Mouse (Mus musculus) 3T3-L1 (cell line): ENCODE results near the gene Tenm2.

Experiments used
- DNase-seq: peaks from one replicate; pipeline ENCODE4 v3.0.0-alpha.2; 2015; ENCODE audit warnings: low read depth, low spot score

Gene Tenm2

DNA sequence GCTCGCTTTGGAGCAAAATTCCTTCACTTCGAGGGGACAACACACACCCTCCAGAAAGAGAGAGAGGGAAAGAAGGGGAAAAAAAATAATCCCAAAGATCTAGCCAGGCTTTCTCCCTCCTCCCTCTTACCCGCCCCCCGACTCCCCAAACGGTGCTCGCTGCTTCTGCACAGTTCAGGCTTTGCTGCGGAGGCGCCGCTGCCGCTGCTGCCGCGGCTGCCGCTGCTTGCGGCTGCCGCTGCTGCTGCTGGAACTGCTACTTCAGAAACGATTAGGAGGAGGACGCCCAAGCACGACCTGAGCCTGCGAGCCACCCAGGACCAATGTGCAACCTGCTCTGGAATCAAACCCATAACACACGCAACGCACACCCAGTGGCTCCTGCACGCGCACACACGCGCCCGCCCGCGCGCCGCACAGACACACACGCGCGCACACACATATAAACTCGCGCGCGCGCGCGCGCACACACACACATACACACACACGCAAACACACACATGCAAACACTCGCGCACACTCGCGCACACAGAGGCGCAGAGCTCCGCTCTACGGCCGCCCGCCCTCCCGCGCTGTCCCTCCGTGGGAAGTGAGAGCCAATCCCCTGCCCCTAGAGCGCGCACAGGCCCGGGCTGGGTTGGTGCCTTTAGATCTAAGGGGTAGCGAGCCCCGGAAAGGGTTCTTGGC lies at the start of gene Tenm2:
Gene Tenm2, minus strand, starts transcription at position 51 of the 687 bp plus-strand sequence.
- no peak for DNase-seq

DNA sequence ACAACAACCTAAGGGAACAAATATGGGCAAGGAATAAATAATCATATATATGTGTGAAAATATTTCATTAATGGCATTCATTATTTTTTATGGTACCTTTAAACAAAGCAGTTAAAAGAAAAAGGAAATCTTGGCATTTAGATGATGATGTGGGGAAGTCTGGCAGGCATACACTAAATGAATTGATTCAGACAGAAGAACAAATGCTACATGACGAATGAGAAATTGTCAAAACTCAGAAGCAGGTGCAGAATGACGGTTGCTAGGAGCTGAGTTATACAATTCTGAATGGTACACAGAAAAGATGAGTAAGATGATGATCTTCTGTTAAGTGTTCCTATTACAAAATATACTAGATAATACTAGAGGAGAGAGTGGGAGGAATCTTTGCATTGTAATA lies 49.4 kb upstream of the Tenm2 start:
- DNase-seq: no peak

DNA sequence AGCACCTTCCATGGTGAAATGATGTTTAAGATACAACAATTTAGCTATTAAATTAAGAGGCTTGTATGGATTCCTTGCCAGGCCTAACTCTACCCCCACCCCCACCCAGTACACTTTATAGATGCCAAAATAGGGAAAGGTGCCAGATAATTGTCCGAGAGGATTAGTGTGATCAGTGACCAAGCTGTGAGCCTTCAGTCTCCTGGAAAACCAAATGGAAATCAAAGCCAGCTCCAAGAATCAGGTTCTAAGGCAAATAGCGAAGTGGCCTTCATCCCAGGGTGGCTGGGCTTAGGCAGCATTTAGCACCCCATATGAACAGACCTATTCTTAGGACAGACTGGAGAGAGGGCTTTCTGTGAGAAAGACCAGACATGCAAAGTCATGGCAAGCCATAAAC lies 13.0 kb upstream of the Tenm2 start:
- no peak for DNase-seq

DNA sequence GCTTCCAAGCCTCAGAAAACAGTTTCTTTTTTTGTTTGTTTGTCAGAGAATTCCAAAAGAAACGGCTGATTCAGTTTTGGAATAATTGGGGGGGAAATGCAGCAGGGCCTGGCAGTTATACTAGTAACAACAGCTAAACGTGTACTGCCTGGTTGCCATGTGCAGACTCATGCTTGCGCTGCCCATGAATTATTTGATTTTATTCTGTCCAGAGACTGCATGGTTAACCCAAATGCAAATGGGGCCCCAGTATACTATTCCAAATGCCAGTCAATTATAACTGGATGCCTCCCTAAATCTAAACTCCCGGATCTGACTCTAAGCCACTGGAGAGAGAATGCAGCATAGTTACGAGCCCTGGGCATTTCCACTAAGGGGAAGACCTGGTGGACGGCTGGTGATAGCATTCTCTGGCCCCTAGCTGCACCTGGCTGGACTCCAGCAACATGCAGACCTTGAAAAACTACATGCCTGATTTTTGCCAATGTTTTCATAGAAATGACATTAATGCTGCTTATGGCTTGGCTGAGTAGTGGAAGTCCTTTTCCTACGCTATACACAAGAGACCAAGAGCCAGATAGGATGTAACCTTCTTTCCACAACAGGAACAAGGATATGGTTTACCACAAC lies 1.4 kb upstream of the Tenm2 start:
- DNase-seq: no peak

DNA sequence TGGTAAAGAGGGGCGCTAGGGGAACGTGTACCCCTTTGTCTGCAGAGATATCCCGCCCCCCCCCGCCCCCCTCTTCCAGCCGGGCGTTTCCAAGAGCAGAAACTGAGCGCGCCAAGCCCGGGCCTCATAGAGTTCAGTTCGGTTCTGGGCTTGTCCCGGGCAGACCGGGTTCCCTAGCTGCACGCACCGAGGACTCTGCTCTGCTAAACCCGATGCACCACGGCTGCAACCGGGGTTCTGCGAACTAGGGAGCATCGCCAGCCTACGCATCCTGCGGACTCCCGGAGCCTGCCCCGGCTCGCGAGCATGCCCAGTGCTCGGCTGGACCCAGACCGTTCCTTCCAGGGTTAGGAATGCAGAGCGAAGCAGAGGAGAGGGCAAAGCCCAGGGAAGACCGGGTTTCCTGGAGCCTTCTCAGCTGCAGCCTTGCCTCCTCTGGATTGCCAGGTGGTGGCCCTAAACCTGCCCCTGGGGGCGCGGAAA lies 878 bp upstream of the Tenm2 start:
- no peak for DNase-seq

DNA sequence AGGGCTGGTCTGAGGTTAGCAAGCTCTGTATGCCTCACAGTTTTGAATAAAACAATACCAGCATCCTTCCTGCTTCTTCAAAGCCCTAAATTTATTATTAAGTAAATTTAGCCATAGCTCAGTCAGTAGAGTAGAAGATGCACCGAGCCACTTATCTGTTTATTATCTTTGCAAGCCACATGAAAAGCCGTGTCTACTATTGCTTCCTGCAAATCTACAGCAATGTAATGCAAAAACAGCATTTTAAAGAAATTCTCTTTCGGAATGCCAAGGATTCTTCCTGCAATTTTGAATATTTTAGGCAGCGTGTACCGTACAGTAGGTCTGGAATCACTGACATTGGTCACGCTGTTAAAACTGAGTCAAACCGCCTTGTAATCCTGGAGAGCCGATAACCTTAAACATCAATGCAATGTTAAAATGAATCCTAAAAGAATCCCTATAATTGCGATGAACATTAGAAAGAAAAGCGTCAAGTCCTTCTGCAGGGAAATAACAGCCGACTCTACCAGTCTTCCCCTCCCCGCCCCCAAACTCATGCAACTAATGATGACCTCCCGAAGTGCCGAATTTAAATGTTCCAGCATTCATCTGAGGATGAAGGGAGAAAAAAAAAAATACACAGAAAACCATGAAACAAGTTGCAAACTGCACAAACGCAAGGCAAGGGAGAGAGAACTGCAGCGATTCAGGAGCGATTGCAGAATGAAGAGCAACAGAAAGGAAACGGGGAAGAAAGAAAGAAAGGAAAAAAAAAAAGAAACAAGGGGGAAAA lies 556 bp downstream of the Tenm2 start:
- DNase-seq: no peak

DNA sequence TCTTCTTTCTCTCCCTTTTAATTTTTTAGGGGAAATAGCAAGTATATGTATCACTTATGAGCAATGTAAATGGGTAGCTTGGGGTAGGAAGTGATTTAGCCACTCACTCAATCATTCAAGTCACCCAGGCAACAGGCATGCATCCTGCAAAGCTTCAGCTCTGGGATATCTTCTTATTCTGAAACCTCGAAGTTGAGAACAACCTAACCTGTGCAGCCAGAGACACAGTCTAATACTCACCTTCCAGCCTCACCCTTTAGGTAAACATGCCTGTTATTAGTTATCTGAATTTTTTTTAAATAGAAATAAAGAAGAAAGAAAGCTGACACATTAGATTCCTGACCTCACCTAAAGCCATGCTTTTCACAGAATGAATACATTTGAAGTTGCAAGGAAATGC lies 8.4 kb downstream of the Tenm2 start:
- DNase-seq: no peak

DNA sequence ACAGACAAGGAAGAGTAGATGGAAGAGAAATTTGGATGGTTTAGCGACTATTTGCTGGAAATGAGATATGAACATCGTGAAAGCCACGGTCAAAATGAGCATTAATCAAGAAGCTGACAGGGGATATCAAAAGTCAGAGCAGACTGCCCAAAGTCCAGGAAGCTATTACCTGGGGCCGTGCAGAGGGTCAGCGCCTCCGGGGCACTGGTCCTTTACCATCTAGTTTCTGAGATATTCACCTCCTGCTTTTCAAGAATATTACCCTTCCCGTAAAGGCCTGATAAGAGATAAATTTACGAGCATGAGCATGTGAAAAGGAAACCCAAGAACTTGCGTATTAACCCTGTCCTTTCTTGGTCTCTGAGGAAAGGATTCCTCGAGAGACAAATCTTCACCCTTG lies 8.8 kb downstream of the Tenm2 start:
- DNase-seq: no peak

DNA sequence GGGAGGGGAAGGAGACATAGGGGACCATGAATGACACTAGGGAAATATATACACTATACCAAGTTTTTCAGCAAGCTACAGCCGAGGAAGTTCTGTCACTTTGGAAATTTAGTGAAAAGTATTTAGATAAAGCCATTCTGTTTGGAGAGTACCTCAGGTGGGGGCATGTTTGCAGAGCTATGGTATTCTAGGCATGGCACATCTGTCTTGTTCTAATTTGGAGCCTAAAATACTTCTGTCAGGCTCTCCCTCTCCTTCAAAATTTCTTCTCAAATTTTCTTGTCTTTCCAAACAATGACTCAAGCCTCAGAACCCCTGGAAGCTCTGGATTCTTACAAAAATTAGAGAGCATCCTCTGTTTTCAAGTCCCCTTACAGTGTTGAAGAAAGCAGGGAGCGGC lies 13.0 kb downstream of the Tenm2 start:
- DNase-seq: no peak

DNA sequence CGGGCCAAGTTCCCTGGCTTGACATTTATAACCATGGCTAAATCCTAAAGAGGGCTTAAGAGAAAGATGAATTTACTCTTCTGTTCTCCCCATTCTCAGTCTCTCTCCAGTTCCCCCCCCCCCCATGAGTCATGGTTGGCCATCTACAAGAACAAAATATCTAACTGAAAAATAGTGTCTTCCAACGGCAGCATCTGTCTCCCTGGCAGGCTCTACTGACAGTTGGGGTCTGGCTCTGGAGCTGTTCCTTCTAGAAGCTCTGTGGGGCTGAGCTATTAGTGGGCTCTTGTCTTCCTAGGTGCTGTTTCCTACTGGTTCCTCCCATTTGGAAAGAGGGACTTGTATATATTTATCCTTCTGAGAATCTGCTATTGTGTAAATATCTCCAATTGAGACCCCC lies 13.7 kb downstream of the Tenm2 start:
- no peak for DNase-seq

DNA sequence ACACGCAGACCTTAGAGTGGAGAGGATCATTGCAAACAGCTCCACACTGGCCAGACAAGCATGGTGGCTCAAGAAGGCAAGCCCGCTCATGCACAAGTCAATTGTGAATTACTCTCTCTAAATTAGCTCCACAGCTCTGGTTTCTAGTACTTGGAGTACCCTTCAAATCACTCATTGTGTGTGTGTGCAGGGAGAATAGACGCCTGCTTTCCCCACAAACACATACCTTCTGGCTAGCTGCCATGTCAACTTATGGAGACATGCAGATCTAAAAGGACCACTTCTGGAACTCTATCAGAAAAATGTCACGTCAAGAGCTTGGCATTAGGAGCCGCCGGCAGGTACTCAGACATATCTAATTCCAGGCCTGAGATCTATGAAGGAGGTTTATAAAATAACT lies 14.8 kb downstream of the Tenm2 start:
- DNase-seq: no peak

DNA sequence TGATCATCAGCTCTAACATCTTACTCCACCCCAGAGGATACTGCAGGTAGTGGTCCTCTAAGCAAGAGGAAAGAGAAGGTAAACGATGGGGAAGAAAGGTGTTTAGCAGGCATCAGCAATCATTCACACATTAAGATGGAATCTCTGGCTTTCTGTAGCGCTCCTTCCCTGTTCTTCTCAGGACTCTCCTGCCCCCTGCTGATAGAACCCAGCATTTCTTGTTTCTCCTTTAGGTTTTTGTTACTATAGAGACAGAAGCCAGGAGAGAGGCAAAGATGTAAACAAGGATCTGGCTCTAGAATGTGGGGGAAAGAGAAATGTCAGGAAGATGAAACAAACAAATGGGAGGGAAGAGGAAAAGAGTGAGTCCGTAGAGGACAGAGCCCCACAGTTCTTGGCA lies 49.6 kb downstream of the Tenm2 start:
- DNase-seq: peak; percentile 32

DNA sequence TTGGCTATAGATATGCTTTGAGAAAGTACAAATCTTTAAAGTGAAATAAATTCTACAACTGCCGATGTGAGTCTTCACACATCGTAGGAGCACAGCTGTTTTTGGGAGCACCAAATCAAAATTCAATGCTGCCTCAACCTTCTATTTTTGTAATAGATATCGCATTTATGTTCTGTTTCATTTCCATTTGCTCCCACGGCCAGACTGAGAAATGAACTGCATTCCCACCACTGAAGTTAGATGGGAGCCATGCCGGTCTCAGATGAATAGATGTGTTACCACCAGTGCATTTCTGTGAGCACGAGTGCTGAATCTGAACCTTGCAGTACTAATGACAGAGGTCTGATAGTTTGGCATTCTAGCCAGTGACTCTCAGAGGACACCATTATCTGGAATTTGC lies 58.3 kb downstream of the Tenm2 start:
- DNase-seq: no peak

DNA sequence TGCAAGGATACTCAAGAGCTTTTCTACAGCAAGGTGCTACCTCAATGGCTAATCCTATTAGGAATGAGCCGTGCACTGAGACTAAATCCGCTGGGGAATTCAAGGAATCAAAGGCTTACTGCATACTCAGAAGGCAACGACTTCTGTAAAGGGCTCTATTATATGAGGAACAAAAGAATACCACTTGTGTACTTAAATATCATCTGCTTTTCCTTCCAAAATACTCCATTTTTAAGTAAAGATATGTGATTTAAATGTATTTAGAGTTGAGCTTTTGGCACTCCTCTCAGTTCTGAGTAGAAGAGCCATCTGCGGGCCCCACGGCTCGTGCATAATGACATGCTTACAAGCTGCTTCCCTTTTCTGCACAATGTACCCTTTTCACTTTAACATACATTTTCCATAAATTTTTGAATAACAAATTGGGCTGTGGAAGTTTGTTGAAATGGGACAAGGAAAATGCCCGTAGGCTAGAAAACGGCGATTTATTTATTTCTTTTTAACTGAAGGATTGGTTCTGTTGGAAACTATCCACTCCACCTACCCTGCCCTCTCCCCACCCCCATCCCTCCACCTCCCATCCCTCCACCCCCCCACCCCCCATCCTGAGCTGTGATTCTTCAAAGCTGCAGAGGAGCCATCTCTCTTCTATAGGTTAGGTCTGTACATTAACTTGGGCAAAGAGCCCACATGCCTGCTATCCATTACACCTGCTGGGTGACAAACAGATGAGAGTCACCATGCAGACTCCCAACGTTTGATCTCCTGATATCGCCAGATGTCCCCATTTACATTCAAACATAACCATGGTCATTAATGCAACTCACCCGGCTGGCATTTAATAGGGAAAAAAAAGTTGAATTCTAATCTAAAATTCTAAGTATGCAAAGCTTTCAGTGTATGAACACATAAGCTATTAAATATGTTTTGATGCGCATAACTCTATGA lies 81.6 kb downstream of the Tenm2 start:
- no peak for DNase-seq

DNA sequence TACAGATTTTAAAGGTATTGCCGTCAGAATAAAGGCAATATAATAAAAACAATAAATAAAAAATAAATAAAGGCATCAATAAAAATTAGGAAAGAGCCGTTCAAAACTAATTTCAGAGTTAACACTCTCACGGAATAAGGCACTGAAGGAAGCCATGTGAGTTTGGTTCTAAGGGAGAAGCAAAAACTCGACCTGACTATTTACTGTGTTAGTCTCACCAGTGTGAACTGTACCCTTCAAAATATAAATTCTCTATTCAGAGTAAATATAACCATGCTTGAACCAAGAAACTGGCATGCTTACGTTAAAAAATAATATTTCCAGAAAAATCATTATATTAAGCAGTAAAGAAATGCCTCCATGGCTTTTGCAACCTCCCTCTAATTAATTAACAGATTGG lies 82.4 kb downstream of the Tenm2 start:
- DNase-seq: no peak

DNA sequence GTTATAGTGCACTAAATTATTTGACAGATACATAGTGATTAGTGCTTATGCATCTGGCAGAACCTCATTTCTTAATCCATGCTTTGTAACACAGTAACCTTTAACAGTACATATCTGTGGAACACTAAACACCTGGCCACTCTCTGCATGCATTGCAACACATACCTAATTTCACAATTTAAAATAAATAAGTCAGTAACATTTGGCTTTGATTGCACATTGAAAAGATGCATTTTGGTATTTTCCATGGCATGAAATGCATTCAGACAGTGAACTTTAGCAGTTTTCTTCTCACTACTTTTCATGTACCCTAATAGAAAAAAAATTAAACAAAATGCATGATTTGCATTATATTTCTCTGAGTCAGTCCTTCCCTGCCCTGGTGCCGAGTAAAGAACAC lies 85.8 kb downstream of the Tenm2 start:
- no peak for DNase-seq

DNA sequence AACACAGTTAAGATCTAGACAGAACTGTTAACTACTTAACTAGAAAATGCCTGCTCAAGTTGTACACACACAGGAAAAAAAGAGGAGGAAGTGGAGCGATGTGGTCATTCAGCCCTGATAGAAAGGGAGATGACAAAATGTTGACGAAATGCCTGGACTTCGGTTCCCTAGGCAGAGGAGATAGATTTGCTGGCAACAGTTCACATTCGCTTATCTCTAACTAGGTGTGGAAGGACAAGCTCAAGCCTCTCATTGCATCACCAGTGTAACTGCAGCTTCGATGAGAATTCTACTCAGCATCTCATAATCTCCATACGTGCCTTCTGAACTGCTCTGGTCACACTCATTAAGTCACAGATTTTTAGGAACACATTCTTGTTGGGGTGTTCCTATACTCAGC lies 91.8 kb downstream of the Tenm2 start:
- no peak for DNase-seq

DNA sequence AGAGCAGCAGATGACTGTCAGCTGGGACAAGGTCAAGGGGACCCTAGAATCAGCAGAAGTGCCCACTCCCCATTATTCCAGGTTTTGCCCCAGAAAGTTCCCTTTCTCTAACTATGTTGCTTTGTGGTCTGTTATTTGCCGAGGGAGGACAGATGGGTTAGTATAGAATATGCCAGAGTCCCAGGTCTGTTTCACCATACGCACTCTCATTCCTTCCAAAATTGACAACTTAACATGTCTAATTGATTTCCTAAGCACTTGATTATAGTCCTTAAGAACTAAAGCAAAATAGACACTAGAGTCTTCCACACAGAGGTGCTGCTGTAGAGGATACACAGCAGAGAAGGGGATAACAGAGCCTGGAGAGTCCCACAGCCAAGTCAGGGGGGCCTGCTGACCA lies 92.3 kb downstream of the Tenm2 start:
- no peak for DNase-seq

DNA sequence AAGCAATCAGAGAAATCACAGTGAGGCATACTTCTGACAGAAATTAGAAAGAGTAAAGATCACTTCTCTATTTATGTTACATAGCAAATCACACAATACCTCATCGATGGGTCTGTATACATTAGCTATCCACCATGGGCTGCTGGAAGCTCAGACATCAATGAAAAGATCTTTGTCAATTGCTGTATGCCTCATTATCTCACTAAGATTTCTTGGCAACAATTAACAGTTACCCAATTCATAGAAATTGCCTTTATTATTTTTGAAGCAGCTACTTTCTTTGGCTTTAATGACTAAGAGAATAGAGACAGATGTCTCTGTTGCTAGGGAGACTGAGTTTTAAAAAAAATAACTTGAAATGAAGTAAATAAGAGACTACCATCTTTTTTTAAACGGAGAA lies 106.9 kb downstream of the Tenm2 start:
- DNase-seq: no peak

DNA sequence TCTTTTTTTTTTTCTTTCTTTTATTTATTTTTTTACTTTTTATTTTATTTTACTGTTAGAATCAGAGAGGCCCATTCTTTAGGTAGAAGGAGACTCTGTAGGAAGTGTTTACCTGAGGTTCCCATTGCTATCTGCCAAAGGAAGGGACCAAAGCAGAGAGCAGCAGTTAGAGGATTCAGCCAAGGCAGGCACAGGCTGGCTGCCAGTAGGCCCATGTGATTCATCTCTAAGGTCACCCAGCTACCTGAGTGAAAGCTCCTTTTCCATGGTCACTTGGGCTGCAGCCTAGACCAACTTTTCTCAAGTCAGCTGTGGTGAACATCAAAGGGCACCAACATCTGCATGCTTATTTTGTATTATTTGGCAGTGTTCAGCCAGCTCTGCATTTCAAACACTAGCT lies 117.7 kb downstream of the Tenm2 start:
- DNase-seq: no peak

DNA sequence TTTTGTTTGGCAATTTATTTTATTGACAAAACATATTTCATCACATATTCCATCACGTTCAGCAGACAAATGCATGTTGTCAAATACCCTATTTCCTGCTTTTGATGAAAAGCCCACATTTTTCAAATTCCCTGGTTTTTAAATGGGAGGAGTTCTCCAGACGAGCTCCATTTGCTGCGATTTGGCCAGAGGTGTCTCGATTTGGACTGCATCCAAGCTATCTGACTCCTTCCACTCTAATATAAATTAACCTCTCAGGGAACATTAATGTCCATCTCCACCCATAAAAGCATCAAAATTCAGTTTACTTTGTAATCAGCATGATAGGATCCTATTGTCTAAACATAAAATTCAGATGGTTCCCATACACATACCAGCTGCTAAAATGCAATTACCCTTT lies 120.6 kb downstream of the Tenm2 start:
- DNase-seq: no peak

DNA sequence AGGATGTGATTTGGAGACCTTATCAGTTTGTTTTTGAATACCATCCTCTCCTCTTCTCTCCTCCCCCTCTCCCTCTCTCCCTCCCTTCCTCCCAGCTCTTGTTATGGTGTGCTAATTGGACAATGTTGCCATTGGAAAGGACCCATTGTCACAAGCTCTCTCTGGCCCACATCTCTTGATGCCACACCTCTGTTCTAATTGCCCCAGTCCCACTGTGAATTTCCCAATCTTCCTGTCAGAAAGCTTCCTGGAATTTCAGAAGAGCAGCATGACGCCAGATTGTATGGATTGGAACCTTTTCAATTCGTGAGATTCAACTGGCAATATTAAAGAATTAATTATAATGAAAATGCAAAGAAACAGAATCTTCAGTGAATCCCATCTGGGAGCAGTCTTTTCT lies 128.7 kb downstream of the Tenm2 start:
- DNase-seq: no peak
